Mouse (Mus musculus) spleen, postnatal 10 days (tissue): ENCODE measurements at regions not wholly inside any gene's neighbourhood (a gene's known extent, or its start where the extent isn't known, plus 50 kb on each side); places are given as distances from the start of the nearest gene placed in this dataset.

ENCODE experiments used
- DNase-seq, 2 experiments: peaks; one replicate each; pipeline ENCODE4 v3.0.0; 2021 to 2022; ENCODE audit warnings: low spot score in 2 of 2

- no peak for DNase-seq
These were observed 661.6 kb downstream of the Defb40 start for GRCm38 (mm10) chr8:18316488-18316887.

- DNase-seq: no peak
These were observed 666.5 kb downstream of the Defb40 start for GRCm38 (mm10) chr8:18311597-18311996.

GRCm38 (mm10) chr8:18310927-18311326, 667.1 kb downstream of the Defb40 start:
- no peak for DNase-seq

GRCm38 (mm10) chr8:18287536-18288237, 690.4 kb downstream of the Defb40 start:
- no peak for DNase-seq

- DNase-seq: no peak
These were observed 698.1 kb downstream of the Defb40 start for GRCm38 (mm10) chr8:18279932-18280331.

- no peak for DNase-seq
These were observed 709.8 kb downstream of the Defb40 start for GRCm38 (mm10) chr8:18268301-18268700.

GRCm38 (mm10) chr8:18258287-18258961, 719.6 kb downstream of the Defb40 start:
- DNase-seq: no peak

- DNase-seq: no peak
These were observed 731.8 kb downstream of the Defb40 start for GRCm38 (mm10) chr8:18246299-18246698.

- no peak for DNase-seq
These were observed 760.5 kb downstream of the Defb40 start for GRCm38 (mm10) chr8:18217599-18217998.

GRCm38 (mm10) chr8:18217192-18217591, 760.9 kb downstream of the Defb40 start:
- no peak for DNase-seq

- no peak for DNase-seq
These were observed 761.5 kb downstream of the Defb40 start for GRCm38 (mm10) chr8:18216516-18216915.

- no peak for DNase-seq
These were observed 768.0 kb downstream of the Defb40 start for GRCm38 (mm10) chr8:18210067-18210466.

GRCm38 (mm10) chr8:18208658-18209057, 769.4 kb downstream of the Defb40 start:
- no peak for DNase-seq

GRCm38 (mm10) chr8:18187486-18187885, 790.6 kb downstream of the Defb40 start:
- no peak for DNase-seq

GRCm38 (mm10) chr8:18175544-18176092, 802.4 kb downstream of the Defb40 start:
- DNase-seq: no peak

GRCm38 (mm10) chr8:18158619-18159018, 819.4 kb downstream of the Defb40 start:
- DNase-seq: no peak

GRCm38 (mm10) chr8:18115333-18116044, 862.6 kb downstream of the Defb40 start:
- no peak for DNase-seq

GRCm38 (mm10) chr8:18113262-18113661, 864.8 kb downstream of the Defb40 start:
- DNase-seq: no peak

GRCm38 (mm10) chr8:18109480-18109879, 868.6 kb downstream of the Defb40 start:
- DNase-seq: no peak

- DNase-seq: no peak
These were observed 871.2 kb downstream of the Defb40 start for GRCm38 (mm10) chr8:18106827-18107226.

- DNase-seq: no peak
These were observed 912.6 kb downstream of the Defb40 start for GRCm38 (mm10) chr8:18065456-18065855.

GRCm38 (mm10) chr8:18059526-18059925, 918.5 kb downstream of the Defb40 start:
- DNase-seq: no peak
